Mouse (Mus musculus) intestine, postnatal 0 days (tissue): ENCODE measurements around the gene Syk. TPM values are rescaled to one million over a fixed set of nuclear protein-coding genes. Genes with fewer than 3 reads are reported as not detected.

Source experiments
- ATAC-seq: fragments of 200-750 bp; cut with Nextera tagmentation; 2 replicates; pipeline ENCODE4 v1.8.0; 2017; ENCODE audit warnings: mild to moderate bottlenecking, moderate TSS enrichment, moderate library complexity
- H3K27ac ChIP-seq: fragments of 300-500 bp; sonication (generic); 2 replicates; pipeline ENCODE4 v1.5.1; 2014; ENCODE audit warnings: mild to moderate bottlenecking, low read depth, low read length, moderate library complexity
- H3K27me3 ChIP-seq: fragments of 300-500 bp; sonication (generic); replicated peaks from 2 replicates; pipeline ENCODE4 v1.6.1; 2014; ENCODE audit warnings: low read length, mixed read lengths; ENCODE audit not compliant: control insufficient read depth, insufficient read depth
- H3K36me3 ChIP-seq: fragments of 300-500 bp; sonication (generic); 2 replicates; pipeline ENCODE4 v1.6.1; 2014; ENCODE audit warnings: mild to moderate bottlenecking, moderate library complexity; ENCODE audit not compliant: control insufficient read depth, insufficient read depth
- H3K4me1 ChIP-seq: fragments of 300-500 bp; sonication (generic); replicated peaks from 2 replicates; pipeline ENCODE4 v1.6.1; 2014; ENCODE audit warnings: antibody characterized with exemption, low read length, mixed read lengths; ENCODE audit not compliant: control insufficient read depth, insufficient read depth
- H3K4me2 ChIP-seq: fragments of 300-500 bp; sonication (generic); replicated peaks from 2 replicates; pipeline ENCODE4 v1.6.1; 2014; ENCODE audit warnings: low read depth, mild to moderate bottlenecking, moderate library complexity
- H3K4me3 ChIP-seq: fragments of 300-500 bp; sonication (generic); 2 replicates; pipeline ENCODE4 v1.5.1; 2014; ENCODE audit warnings: low read depth, low read length
- H3K9ac ChIP-seq: fragments of 300-500 bp; sonication (generic); 2 replicates; pipeline ENCODE4 v1.6.1; 2014; ENCODE audit warnings: mild to moderate bottlenecking, low read depth, low read length
- H3K9me3 ChIP-seq: fragments of 300-500 bp; sonication (generic); 2 replicates; pipeline ENCODE4 v1.6.1; 2016; ENCODE audit warnings: mixed run types; ENCODE audit not compliant: control insufficient read depth
- CTCF ChIP-seq: sonication (generic); IDR thresholded peaks from 2 replicates; pipeline ENCODE4 v1.5.1; 2016; ENCODE audit warnings: low read depth, mild to moderate bottlenecking, control low read depth, antibody characterized with exemption, moderate library complexity
- WGBS: fragments of 180-500 bp; shearing (Covaris S2); extraction: QIAGEN DNeasy Blood & Tissue Kit; methylation state at CpG from one replicate; pipeline ENCODE4 v1.1.7; 2014; 5-methylcytosine and 5-hydroxymethylcytosine counted together
- polyA plus RNA-seq: library from polyadenylated mRNA; unstranded; fragments of >200 nt; fragmentation: Nextera tagmentation; extraction: Ambion mirVana; gene quantifications from 2 replicates; pipeline ENCODE4 v1.2.1, GENCODE M21; 2015

Gene Syk
- polyA plus RNA-seq, 1 experiment from 2014 or later, result 2.0 TPM

GRCm38 (mm10) chr13:52675526-52676294, 92.7 kb downstream of the Syk start:
- H3K36me3 ChIP-seq, result no peaks in the 10 kb centered on the region
- no peak overlapping the region for H3K4me2 ChIP-seq
- H3K4me3 ChIP-seq, result no peak overlapping the region
- no peaks in the 10 kb centered on the region for H3K27me3 ChIP-seq
- H3K9me3 ChIP-seq, result no peaks in the 10 kb centered on the region
- 64% methylated on average over 8 of the region's 8 CpGs for WGBS
- H3K9ac ChIP-seq, result no peak overlapping the region
- H3K4me1 ChIP-seq, result no peaks in the 10 kb centered on the region; the same call in 1 of the 2 replicates
- no peak for TF ChIP-seq CTCF
- H3K27ac ChIP-seq, result no peak overlapping the region
- no peak for ATAC-seq

- no peak for ATAC-seq
- TF ChIP-seq CTCF, result no peak
Measured at GRCm38 (mm10) chr13:52676671-52677445, 93.9 kb downstream of the Syk start.

GRCm38 (mm10) chr13:52679906-52680305, 96.9 kb downstream of the Syk start:
- H3K4me2 ChIP-seq, result no peak overlapping the region
- no peak for ATAC-seq
- WGBS, result 64% methylated on average over 5 of the region's 5 CpGs
- H3K36me3 ChIP-seq, result no peaks in the 10 kb centered on the region
- no peaks in the 10 kb centered on the region for H3K9me3 ChIP-seq
- H3K27ac ChIP-seq, result no peak overlapping the region
- H3K9ac ChIP-seq, result no peak overlapping the region
- H3K4me3 ChIP-seq, result no peak overlapping the region
- TF ChIP-seq CTCF, result no peak
- no peaks in the 10 kb centered on the region for H3K27me3 ChIP-seq
- H3K4me1 ChIP-seq, result no peaks in the 10 kb centered on the region

More at GRCm38 (mm10) chr13:52676671-52677445, 93.9 kb downstream of the Syk start:
- Histone ChIP-seq H3K4me3 (no peak overlapping the region), H3K36me3 (no peaks in the 10 kb centered on the region), H3K4me2 (no peak overlapping the region), H3K9ac (no peak overlapping the region), H3K27ac (no peak overlapping the region), H3K4me1 (no peaks in the 10 kb centered on the region; the same call in 1 of the 2 replicates), H3K27me3 (no peaks in the 10 kb centered on the region), H3K9me3 (no peaks in the 10 kb centered on the region)
- 46% methylated on average over 5 of the region's 5 CpGs for WGBS

- ATAC-seq, result no peak
- TF ChIP-seq CTCF, result no peak
- 91% methylated on average over 5 of the region's 5 CpGs for WGBS
Measured at GRCm38 (mm10) chr13:52682107-52682506, 99.1 kb downstream of the Syk start.

GRCm38 (mm10) chr13:52690425-52690824, 107.5 kb downstream of the Syk start:
- Histone ChIP-seq H3K4me1 (no peaks in the 10 kb centered on the region), H3K9me3 (no peaks in the 10 kb centered on the region), H3K4me2 (no peak overlapping the region), H3K27me3 (no peaks in the 10 kb centered on the region), H3K27ac (no peak overlapping the region), H3K36me3 (no peaks in the 10 kb centered on the region), H3K4me3 (no peak overlapping the region), H3K9ac (no peak overlapping the region)
- 90% methylated on average over 13 of the region's 13 CpGs for WGBS
- no peak for ATAC-seq
- TF ChIP-seq CTCF, result no peak

More at GRCm38 (mm10) chr13:52682107-52682506, 99.1 kb downstream of the Syk start:
- Histone ChIP-seq H3K27ac (no peak overlapping the region), H3K9ac (no peak overlapping the region), H3K4me1 (no peaks in the 10 kb centered on the region), H3K9me3 (no peaks in the 10 kb centered on the region), H3K36me3 (no peaks in the 10 kb centered on the region), H3K4me3 (no peak overlapping the region), H3K27me3 (no peaks in the 10 kb centered on the region), H3K4me2 (no peak overlapping the region)

GRCm38 (mm10) chr13:52692311-52692710, 109.3 kb downstream of the Syk start:
- TF ChIP-seq CTCF, result no peak
- peak; percentile 76 for ATAC-seq
- WGBS, result 64% methylated on average over 6 of the region's 6 CpGs
- H3K4me2 ChIP-seq, result no peak overlapping the region
- H3K4me1 ChIP-seq, result no peaks in the 10 kb centered on the region
- no peaks in the 10 kb centered on the region for H3K36me3 ChIP-seq
- no peak overlapping the region for H3K4me3 ChIP-seq
- H3K27me3 ChIP-seq, result no peaks in the 10 kb centered on the region
- no peak overlapping the region for H3K27ac ChIP-seq
- H3K9ac ChIP-seq, result no peak overlapping the region
- no peaks in the 10 kb centered on the region for H3K9me3 ChIP-seq
